Mouse (Mus musculus) central nervous system, embryonic 14 days (tissue): ENCODE measurements around the gene Olfr311. TPM values are rescaled to one million over a fixed set of nuclear protein-coding genes. Genes with fewer than 3 reads are reported as not detected.

ENCODE experiments used
- polyA plus RNA-seq: library from polyadenylated mRNA; depleted of rRNA; stranded (reverse); fragments of >200 nt; gene quantifications from 2 replicates; pipeline ENCODE4 v1.2.3, GENCODE M21; 2012; rRNA removed

The Olfr311 gene
- polyA plus RNA-seq = not detected in 2 replicates

GRCm38 (mm10) chr11:58838951-58839350 lies at the start of gene Olfr311:
Gene Olfr311 (plus strand): TSS chr11:58839251.

DNA sequence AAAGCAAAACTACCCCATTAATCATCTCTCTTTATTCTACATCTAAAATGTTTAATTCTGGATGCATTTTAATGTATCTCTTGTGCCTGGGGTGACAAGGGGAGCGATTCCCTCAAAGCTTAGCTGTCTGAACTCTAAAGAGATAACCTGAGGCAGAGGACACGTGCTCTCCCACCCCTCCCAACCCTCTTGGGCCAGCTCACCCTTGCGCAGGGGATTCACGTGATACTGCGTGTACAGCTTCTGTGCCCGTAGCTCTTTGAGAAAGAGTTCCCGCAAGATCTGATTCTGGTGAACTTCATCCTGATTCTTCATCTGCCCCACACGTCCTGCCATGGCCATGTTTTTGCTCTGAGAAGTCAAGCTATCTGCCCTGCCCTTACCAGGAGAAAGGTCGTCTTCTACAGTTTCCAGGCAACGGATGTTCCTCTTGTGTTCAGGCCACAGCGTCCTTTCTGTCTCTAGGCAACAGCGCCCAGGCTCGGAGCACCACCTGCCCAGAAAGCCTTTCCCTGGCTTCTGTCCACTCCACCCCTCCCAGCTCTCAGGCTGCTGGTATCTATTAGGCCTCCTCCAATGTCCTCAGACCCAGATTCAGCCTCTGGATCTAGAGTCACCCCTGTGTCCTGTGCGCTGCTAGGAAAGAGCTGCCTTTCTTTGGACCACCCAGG lies 37.4 kb upstream of the Olfr311 start, which contains the start of gene Fam183b:
Gene Fam183b (minus strand): TSS at position 403 of the 671 bp plus-strand sequence.

DNA sequence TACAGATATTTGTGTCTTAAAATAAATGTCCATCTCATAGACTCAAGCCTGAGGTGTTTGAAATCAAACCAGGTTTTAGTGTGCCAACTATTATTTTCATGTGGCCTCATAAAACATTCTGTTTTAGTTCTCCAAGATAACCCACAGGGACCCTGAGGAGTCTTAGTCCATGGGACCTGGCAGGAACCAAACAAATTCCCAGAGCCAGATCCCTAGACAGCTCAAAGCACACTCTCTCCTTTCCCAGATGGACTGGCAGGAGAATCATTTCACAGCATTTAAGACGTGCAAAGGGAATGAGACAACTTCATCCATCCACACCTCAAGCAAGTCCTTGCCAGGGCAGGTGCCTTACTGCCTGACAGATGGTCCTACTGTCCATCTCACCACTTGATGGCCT lies 24.4 kb upstream of the Olfr311 start, which contains the start of gene Olfr313:
Gene Olfr313 (plus strand): TSS at position 301 of the 400 bp plus-strand sequence.

DNA sequence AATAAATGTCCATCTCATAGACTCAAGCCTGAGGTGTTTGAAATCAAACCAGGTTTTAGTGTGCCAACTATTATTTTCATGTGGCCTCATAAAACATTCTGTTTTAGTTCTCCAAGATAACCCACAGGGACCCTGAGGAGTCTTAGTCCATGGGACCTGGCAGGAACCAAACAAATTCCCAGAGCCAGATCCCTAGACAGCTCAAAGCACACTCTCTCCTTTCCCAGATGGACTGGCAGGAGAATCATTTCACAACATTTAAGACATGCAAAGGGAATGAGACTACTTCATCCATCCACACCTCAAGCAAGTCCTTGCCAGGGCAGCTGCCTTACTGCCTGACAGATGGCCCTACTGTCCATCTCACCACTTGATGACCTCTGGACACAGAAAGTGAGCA lies 10.1 kb upstream of the Olfr311 start, which contains the start of gene Olfr312:
Gene Olfr312 (plus strand): TSS at position 301 of the 400 bp plus-strand sequence.

DNA sequence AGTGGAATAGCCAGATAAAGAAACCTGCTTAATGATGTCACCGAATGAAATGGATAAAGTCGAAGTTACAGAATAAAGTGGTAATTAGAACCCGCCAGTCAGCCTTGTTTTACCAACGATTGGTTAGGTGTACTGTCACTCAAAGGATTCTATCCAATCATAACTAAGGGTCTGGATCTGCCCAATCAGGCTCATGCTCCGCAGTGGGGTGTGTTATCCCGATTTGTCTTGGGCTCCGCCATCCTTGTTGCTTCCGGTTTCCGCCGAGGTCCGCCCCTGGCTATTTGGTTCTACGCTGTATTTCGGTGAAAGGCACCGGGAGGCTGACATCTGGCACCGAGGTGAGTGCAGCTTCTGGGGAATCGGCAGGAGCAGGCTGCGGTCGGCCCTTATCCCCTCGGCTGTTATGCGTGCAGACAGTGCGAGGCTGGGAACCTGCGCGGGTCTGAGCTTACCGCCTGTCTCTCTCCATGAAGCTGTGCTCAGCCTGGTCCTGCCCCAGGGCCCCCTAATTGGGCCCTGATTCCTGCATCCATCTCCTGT lies 7.9 kb downstream of the Olfr311 start, which contains the start of gene Gm12258:
Gene Gm12258 (plus strand): TSS at position 240 of the 543 bp plus-strand sequence.

DNA sequence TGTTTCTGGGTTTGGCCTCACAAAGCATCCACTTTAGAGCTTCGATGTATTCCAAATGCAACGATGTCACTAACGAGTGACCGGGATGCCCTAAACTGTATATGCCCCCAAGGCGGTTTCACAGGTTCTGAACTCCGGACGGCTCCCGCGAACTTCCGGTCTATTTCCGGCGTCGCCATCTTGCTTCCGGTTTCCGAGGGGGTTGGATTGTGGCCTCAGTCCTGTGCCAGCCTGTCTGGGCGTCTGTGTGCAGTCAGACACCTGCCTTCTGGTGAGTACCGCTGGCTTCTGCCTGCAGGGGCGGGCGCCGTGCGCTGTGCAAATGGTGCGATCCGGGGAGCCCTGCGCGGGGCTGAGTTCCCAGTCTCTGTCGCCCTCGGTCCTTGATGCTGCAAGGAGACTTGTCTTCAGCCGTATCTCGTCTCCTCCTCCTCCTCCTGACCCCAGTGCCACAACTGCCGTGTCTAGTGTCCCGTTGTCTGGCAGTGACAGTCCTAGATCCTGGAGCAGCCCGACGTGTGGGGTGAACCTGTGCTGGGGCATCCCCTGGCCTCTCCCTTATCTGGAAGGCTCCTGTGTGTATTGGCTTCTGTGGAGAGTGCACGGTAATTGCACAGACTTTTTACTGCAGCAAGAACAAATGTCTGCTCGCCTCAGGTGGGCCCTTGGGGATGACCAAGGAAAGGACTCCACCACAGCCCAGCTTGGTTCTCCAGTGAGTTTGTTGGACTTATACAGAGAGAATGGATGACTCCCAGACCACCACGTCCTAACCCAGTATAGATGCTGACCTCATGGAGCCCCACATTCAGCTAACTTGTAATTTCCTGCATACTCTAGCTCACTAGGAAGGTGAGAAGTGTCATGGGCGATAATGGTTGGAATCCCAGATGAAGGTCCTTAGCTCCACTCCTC lies 28.2 kb downstream of the Olfr311 start, which contains the start of gene 2810021J22Rik:
Gene 2810021J22Rik (plus strand): TSS at position 178 of the 915 bp plus-strand sequence.

Other genes starting within 250 kb of the Olfr311 start
- 0.03 and 0.05 TPM in 2 replicates for gene Olfr324, start 244.1 kb upstream of the Olfr311 start, polyA plus RNA-seq
- not detected in 2 replicates for gene 2210407C18Rik, start 223.2 kb upstream of the Olfr311 start, polyA plus RNA-seq
- not detected in 2 replicates for gene Olfr323, start 208.8 kb upstream of the Olfr311 start, polyA plus RNA-seq
- gene Trim58, start 198.8 kb upstream of the Olfr311 start, polyA plus RNA-seq = 0.11 TPM in 1 of 2 replicates, not detected in the other
- 0.01 TPM in 1 of 2 replicates, not detected in the other for gene Olfr322, start 180.5 kb upstream of the Olfr311 start, polyA plus RNA-seq
- gene Olfr320, start 158.2 kb upstream of the Olfr311 start, polyA plus RNA-seq = not detected in 2 replicates
- not detected in 2 replicates for gene Olfr319, start 140.1 kb upstream of the Olfr311 start, polyA plus RNA-seq
- not detected in 2 replicates for gene Olfr318, start 115.2 kb upstream of the Olfr311 start, polyA plus RNA-seq
- gene Olfr317, start 100.0 kb upstream of the Olfr311 start, polyA plus RNA-seq = 0.16 and 0.28 TPM in 2 replicates
- gene Olfr316, start 86.5 kb upstream of the Olfr311 start, polyA plus RNA-seq = not detected in 2 replicates
- not detected in 2 replicates for gene Olfr315, start 66.1 kb upstream of the Olfr311 start, polyA plus RNA-seq
- not detected in 2 replicates for gene Olfr314, start 56.3 kb upstream of the Olfr311 start, polyA plus RNA-seq
- 2.4 and 3.0 TPM in 2 replicates for gene Fam183b, start 37.3 kb upstream of the Olfr311 start, polyA plus RNA-seq
- not detected in 2 replicates for gene Olfr313, start 24.3 kb upstream of the Olfr311 start, polyA plus RNA-seq
- not detected in 2 replicates for gene Olfr312, start 10.0 kb upstream of the Olfr311 start, polyA plus RNA-seq
- gene Gm12258, start 7.9 kb downstream of the Olfr311 start, polyA plus RNA-seq = 27.6 and 31.1 TPM in 2 replicates
- gene 2810021J22Rik, start 28.0 kb downstream of the Olfr311 start, polyA plus RNA-seq = 9.6 and 10.4 TPM in 2 replicates
- 5.4 and 5.7 TPM in 2 replicates for gene Zfp39, start 65.0 kb downstream of the Olfr311 start, polyA plus RNA-seq
- gene Btnl10, start 78.7 kb downstream of the Olfr311 start, polyA plus RNA-seq = 0.02 and 0.04 TPM in 2 replicates
- 468 and 484 TPM in 2 replicates for gene Rnf187, start 99.7 kb downstream of the Olfr311 start, polyA plus RNA-seq
- 589 and 846 TPM in 2 replicates for gene Hist3h2ba, start 109.7 kb downstream of the Olfr311 start, polyA plus RNA-seq
- gene Hist3h2a, start 115.4 kb downstream of the Olfr311 start, polyA plus RNA-seq = 100 and 126 TPM in 2 replicates
- gene Trim17, start 115.4 kb downstream of the Olfr311 start, polyA plus RNA-seq = 1.8 and 1.9 TPM in 2 replicates
- gene Trim11, start 138.8 kb downstream of the Olfr311 start, polyA plus RNA-seq = 29.6 and 30.8 TPM in 2 replicates